Mouse (Mus musculus) hindbrain, embryonic 11.5 days (tissue): ENCODE measurements around the gene Spock1. TPM values are rescaled to one million over a fixed set of nuclear protein-coding genes. Genes with fewer than 3 reads are reported as not detected.

Experiments
- ATAC-seq: fragments of 200-750 bp; cut with Nextera tagmentation; 2 replicates; pipeline ENCODE4 v1.8.0; 2017; ENCODE audit warnings: mild to moderate bottlenecking, moderate TSS enrichment, moderate library complexity; ENCODE audit not compliant: low FRiP score
- DNase-seq: peaks from one replicate; pipeline ENCODE4 v3.0.0-alpha.2; 2015; ENCODE audit warnings: low spot score
- H3K27ac ChIP-seq: fragments of 300-500 bp; sonication (generic); 2 replicates; pipeline ENCODE4 v1.5.1; 2014; ENCODE audit warnings: mild to moderate bottlenecking, low read depth, low read length
- H3K27me3 ChIP-seq: fragments of 300-500 bp; sonication (generic); 2 replicates; pipeline ENCODE4 v1.6.1; 2014; ENCODE audit warnings: mild to moderate bottlenecking, low read length, moderate library complexity, mixed read lengths; ENCODE audit not compliant: control insufficient read depth, insufficient read depth
- H3K36me3 ChIP-seq: fragments of 300-500 bp; sonication (generic); 2 replicates; pipeline ENCODE4 v1.6.1; 2014; ENCODE audit warnings: mild to moderate bottlenecking, low read length, moderate library complexity, mixed read lengths; ENCODE audit not compliant: control insufficient read depth, insufficient read depth
- H3K4me1 ChIP-seq: fragments of 300-500 bp; sonication (generic); replicated peaks from 2 replicates; pipeline ENCODE4 v1.6.1; 2014; ENCODE audit warnings: low read length, mixed read lengths; ENCODE audit not compliant: control insufficient read depth, insufficient read depth
- H3K4me2 ChIP-seq: fragments of 300-500 bp; sonication (generic); replicated peaks from 2 replicates; pipeline ENCODE4 v1.6.1; 2014; ENCODE audit warnings: mild to moderate bottlenecking, low read depth, low read length
- H3K4me3 ChIP-seq: fragments of 300-500 bp; sonication (generic); 2 replicates; pipeline ENCODE4 v1.5.1; 2014; ENCODE audit warnings: low read depth, low read length
- H3K9ac ChIP-seq: fragments of 300-500 bp; sonication (generic); 2 replicates; pipeline ENCODE4 v1.6.1; 2014; ENCODE audit warnings: low read depth, low read length
- H3K9me3 ChIP-seq: fragments of 300-500 bp; sonication (generic); 2 replicates; pipeline ENCODE4 v1.6.1; 2016; ENCODE audit warnings: low read length; ENCODE audit not compliant: control insufficient read depth
- WGBS: fragments of 180-500 bp; shearing (Covaris S2); extraction: QIAGEN DNeasy Blood & Tissue Kit; methylation state at CpG from one replicate; pipeline ENCODE4 v1.1.7; 2014; 5-methylcytosine and 5-hydroxymethylcytosine counted together
- polyA plus RNA-seq: library from polyadenylated mRNA; unstranded; fragments of >200 nt; fragmentation: Nextera tagmentation; extraction: Ambion mirVana; gene quantifications from 2 replicates; pipeline ENCODE4 v1.2.1, GENCODE M21; 2014

Spock1 gene
- polyA plus RNA-seq, 1 experiment from 2014 or later, result 17.0 TPM

DNA sequence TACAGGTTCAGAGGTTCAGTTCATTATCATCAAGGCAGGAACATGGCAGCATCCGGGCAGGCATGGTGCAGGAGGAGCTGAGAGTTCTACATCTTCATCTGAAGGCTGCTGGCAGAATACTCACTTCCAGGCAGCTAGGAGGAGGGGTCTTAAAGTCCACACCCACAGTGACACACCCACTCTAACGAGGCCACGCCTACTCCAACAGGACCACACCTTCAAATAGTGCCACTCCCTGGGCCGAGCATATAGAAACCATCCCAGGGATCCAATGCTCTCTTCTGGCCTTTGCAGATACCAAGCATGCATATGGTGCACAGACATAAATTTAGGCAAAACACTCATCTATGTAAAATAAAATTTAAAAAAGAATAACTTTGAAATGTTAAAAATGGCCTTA lies 245.6 kb downstream of the Spock1 start:
- 87% methylated on average over 4 of the region's 4 CpGs for WGBS
- Histone ChIP-seq H3K4me3 (no peak overlapping the region), H3K27me3 (no peaks in the 10 kb centered on the region), H3K9ac (no peak overlapping the region), H3K4me2 (no peak overlapping the region), H3K9me3 (no peaks in the 10 kb centered on the region), H3K4me1 (no peaks in the 10 kb centered on the region), H3K27ac (no peak overlapping the region), H3K36me3 (no peaks in the 10 kb centered on the region)
- DNase-seq (no peak), ATAC-seq (no peak)

DNA sequence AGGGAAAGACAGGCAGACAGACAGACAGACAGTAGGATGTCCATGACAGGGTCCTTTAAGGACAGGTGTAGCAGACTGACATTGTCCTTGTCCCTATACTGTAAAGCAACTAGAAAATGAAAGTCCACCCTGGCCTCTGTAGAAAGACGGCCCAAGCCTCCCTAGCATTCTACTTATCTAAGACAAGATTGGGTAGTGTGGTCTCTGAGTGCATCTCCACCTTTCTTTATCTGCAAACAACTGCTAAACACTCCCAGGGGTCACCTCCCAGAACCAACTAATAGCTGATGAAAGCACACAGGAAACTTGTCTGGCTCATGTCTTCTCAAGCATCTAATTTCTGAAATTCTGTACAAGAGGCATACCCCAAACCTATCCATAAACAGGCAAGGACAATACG lies 247.6 kb downstream of the Spock1 start:
- no peak for DNase-seq
- Histone ChIP-seq H3K36me3 (no peaks in the 10 kb centered on the region), H3K27me3 (no peaks in the 10 kb centered on the region), H3K27ac (no peak overlapping the region), H3K4me2 (no peak overlapping the region), H3K4me1 (no peaks in the 10 kb centered on the region), H3K9me3 (no peaks in the 10 kb centered on the region), H3K4me3 (no peak overlapping the region), H3K9ac (no peak overlapping the region)
- no peak for ATAC-seq
- 88% methylated on average over 2 of the region's 2 CpGs for WGBS

DNA sequence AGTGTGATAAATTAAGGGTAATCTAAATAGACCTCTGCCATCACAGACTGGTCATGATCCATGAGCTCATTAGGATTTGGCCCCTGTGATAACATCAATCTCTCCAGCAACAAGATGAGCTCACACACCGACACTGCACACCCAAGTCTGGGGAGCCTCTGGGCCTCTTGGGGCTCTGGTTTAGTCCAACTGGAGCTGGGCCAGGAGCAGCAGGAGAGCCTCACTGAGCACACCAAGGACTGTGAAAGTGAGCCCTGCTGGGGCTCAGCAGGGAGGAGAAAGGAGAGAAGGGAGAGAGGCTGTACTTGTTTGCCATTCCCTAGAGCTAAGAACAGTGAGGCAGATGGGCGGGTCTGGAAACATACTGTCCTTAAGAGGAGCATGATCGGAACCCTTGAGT lies 248.3 kb downstream of the Spock1 start:
- H3K36me3 ChIP-seq, result no peaks in the 10 kb centered on the region
- H3K4me1 ChIP-seq, result no peaks in the 10 kb centered on the region
- H3K27ac ChIP-seq, result no peak overlapping the region
- no peak overlapping the region for H3K4me2 ChIP-seq
- H3K27me3 ChIP-seq, result no peaks in the 10 kb centered on the region
- no peak overlapping the region for H3K4me3 ChIP-seq
- no peak for ATAC-seq
- WGBS, result 80% methylated on average over 3 of the region's 3 CpGs
- H3K9me3 ChIP-seq, result no peaks in the 10 kb centered on the region
- H3K9ac ChIP-seq, result no peak overlapping the region
- no peak for DNase-seq

DNA sequence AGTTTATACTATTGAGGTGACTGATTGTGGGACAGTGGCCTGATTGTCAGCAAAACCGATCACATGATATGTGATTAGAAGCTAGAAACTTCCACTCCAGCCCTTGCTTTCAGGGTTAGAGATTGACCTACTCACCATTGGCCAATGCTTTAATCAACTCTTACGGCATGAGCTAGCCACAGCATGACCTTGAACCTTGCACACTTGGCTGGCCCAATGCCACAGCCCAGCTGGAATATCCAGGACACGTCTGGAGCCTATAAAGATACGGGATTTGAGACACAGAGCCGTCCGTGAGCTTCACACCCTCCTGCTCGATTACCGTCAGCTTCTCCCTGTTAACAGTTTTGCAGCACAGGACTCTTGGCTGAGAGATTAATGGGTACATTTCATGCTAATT lies 251.5 kb downstream of the Spock1 start:
- no peak overlapping the region for H3K4me2 ChIP-seq
- WGBS, result 75% methylated on average over 8 of the region's 8 CpGs
- DNase-seq (no peak), ATAC-seq (no peak)
- no peak overlapping the region for H3K9ac ChIP-seq
- H3K27ac ChIP-seq, result no peak overlapping the region
- H3K4me1 ChIP-seq, result no peaks in the 10 kb centered on the region
- H3K9me3 ChIP-seq, result no peaks in the 10 kb centered on the region
- no peaks in the 10 kb centered on the region for H3K36me3 ChIP-seq
- H3K4me3 ChIP-seq, result no peak overlapping the region
- no peaks in the 10 kb centered on the region for H3K27me3 ChIP-seq

GRCm38 (mm10) chr13:57654362-57654761 lies 253.8 kb downstream of the Spock1 start:
- 83% methylated on average over 7 of the region's 7 CpGs for WGBS
- no peak for ATAC-seq
- H3K27me3 ChIP-seq, result no peaks in the 10 kb centered on the region

GRCm38 (mm10) chr13:57651236-57651635 lies 256.9 kb downstream of the Spock1 start:
- ATAC-seq (no peak), DNase-seq (no peak)
- H3K4me3 ChIP-seq, result no peak overlapping the region
- H3K4me2 ChIP-seq, result no peak overlapping the region
- H3K27ac ChIP-seq, result no peak overlapping the region
- no peaks in the 10 kb centered on the region for H3K4me1 ChIP-seq
- H3K36me3 ChIP-seq, result no peaks in the 10 kb centered on the region
- no peak overlapping the region for H3K9ac ChIP-seq
- H3K9me3 ChIP-seq, result no peaks in the 10 kb centered on the region
- H3K27me3 ChIP-seq, result no peaks in the 10 kb centered on the region
- 85% methylated on average over 4 of the region's 4 CpGs for WGBS

More at GRCm38 (mm10) chr13:57654362-57654761, 253.8 kb downstream of the Spock1 start:
- no peak for DNase-seq
- no peak overlapping the region for H3K4me2 ChIP-seq
- no peak overlapping the region for H3K27ac ChIP-seq
- no peak overlapping the region for H3K4me3 ChIP-seq
- H3K9ac ChIP-seq, result no peak overlapping the region
- no peaks in the 10 kb centered on the region for H3K36me3 ChIP-seq
- H3K9me3 ChIP-seq, result no peaks in the 10 kb centered on the region
- no peaks in the 10 kb centered on the region for H3K4me1 ChIP-seq

GRCm38 (mm10) chr13:57648784-57649183 lies 259.3 kb downstream of the Spock1 start:
- Histone ChIP-seq H3K4me1 (no peaks in the 10 kb centered on the region), H3K36me3 (no peaks in the 10 kb centered on the region), H3K27me3 (no peaks in the 10 kb centered on the region), H3K9ac (no peak overlapping the region), H3K27ac (no peak overlapping the region), H3K4me2 (no peak overlapping the region), H3K4me3 (no peak overlapping the region), H3K9me3 (no peaks in the 10 kb centered on the region)
- ATAC-seq, result no peak
- no peak for DNase-seq
- WGBS, result 86% methylated on average over 2 of the region's 2 CpGs

DNA sequence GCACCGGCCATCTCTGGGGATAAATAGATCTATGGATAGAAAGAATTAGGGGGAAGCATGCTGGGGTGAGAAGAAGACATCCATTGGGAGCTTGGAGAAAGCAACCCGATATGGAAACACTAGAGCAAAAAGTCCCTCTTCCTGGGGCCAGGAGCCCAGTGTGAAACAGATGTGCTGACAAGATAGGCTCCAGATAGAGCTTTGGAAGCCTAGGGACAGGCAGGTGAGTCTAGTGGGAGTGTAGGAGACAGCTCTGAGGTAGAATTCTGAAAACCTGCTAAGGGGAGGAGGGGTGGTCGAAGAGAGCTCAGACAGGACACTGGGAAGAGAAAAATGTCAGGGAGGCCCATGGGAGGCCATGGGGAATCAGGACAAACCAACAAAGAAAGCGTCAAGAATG lies 260.7 kb downstream of the Spock1 start:
- Histone ChIP-seq H3K27me3 (no peaks in the 10 kb centered on the region; the same call in 1 of the 2 replicates), H3K4me2 (no peak overlapping the region), H3K27ac (no peak overlapping the region), H3K4me1 (no peaks in the 10 kb centered on the region), H3K36me3 (no peaks in the 10 kb centered on the region), H3K4me3 (no peak overlapping the region), H3K9ac (no peak overlapping the region), H3K9me3 (no peaks in the 10 kb centered on the region)
- DNase-seq (no peak), ATAC-seq (no peak)
- 81% methylated on average over 4 of the region's 4 CpGs for WGBS

DNA sequence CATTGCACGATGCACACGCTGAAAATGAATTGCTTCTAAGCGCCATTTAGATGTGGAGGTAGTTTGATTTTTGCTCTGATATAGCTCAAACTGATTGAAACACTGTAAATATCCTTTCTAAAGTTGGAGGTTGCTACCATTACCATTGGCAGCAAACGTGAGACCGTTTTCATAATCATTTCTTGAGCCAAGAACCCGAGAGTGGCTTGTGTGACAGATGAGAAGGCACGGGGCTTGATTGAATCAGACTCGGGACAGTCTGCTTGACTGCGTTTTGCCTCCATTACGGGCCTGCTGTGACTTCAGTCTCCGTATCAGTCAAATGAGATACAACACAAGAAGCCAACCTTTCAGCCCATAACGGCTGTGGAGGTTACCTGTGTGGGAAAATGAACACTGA lies 265.1 kb downstream of the Spock1 start:
- H3K9me3 ChIP-seq, result no peaks in the 10 kb centered on the region
- H3K4me2 ChIP-seq, result no peak overlapping the region
- ATAC-seq (no peak), DNase-seq (no peak)
- H3K36me3 ChIP-seq, result no peaks in the 10 kb centered on the region
- no peak overlapping the region for H3K27ac ChIP-seq
- no peaks in the 10 kb centered on the region for H3K4me1 ChIP-seq
- H3K27me3 ChIP-seq, result no peaks in the 10 kb centered on the region; the same call in 1 of the 2 replicates
- no peak overlapping the region for H3K4me3 ChIP-seq
- H3K9ac ChIP-seq, result no peak overlapping the region
- 90% methylated on average over 12 of the region's 12 CpGs for WGBS
